ENCODE assay signal across 25 mouse cellular contexts in the genomic region with DNA sequence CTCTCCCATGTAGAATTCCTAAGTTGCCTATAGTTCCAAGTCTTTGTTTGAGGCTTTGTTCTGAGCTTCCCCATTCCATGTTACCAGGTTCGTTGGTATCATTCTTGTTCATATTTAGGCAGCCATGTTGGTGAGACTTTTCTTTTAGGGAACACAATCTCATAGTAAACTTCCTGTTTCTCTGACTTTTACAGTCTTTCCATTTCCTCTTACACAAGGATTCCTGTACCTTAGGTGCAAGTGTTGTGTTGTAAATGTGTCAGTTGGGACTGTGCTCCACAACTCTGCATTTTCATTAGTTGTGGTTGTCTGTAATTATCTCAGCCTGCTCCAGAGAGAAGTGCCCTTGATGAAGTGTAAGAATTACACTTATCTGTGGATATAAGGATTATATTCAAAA. TPM values are rescaled to one million over a fixed set of nuclear protein-coding genes. Genes with fewer than 3 reads are reported as not detected.
DNase-seq lines count a peak whose midpoint lies in the region; ATAC-seq and TF ChIP-seq lines count a peak whose summit lies in the region.
"Had no signal": no experiment of that assay in that cellular context is flagged by ENCODE, and none has a peak within 500 bp of the region (broad histone marks: within the 10 kb centered on the region; RNA-seq: fewer than 3 reads in every experiment).

No protein-coding gene starts in this region.

- no peak for TF ChIP-seq CTCF in MEL (IDR thresholded peaks at IDR 0.05 in 2 of 3, conservative IDR thresholded peaks at IDR 0.05 in 1 of 3; ENCODE audit: control insufficient read depth in 1 of 3, insufficient read depth in 1 of 3, low read depth in 2 of 3, low read length in 3 of 3, poor library complexity in 1 of 3, severe bottlenecking in 1 of 3)
- TF ChIP-seq CTCF in left cerebral cortex, adult 2 months (IDR thresholded peaks at IDR 0.05) = no peak

- peak; percentile 24 for DNase-seq in MEL (ENCODE audit: low read depth, low spot score)
- DNase-seq in heart, embryonic 10.5 days (ENCODE audit: low spot score) = no peak
- no peak for DNase-seq in adrenal gland, adult 2 months
- no peak for DNase-seq in left cerebral cortex, adult 2 months (ENCODE audit: extremely low spot score in 1 of 2, low spot score in 2 of 2)
- DNase-seq: adrenal gland, adult 8-10 months; adrenal gland, postnatal 14 days; adrenal gland, postnatal 36 days; B cell, adult 2 months; cerebellum, adult 11-12 months; cerebellum, adult 2 months; cerebellum, adult 9-10 months; cerebellum, postnatal 10 days; cerebellum, postnatal 25 days; embryo, embryonic 11 days; forebrain, postnatal 0 days had no signal

- H3K27me3 ChIP-seq in MEL (ENCODE audit: control insufficient read depth in 1 of 2, insufficient read depth in 2 of 2, low read length in 2 of 2) = no peaks in the 10 kb centered on the region; a peak in 1 of 4 replicates
- H3K27me3 ChIP-seq in heart, embryonic 10.5 days (ENCODE audit: insufficient read depth, poor library complexity, severe bottlenecking) = no peaks in the 10 kb centered on the region
- H3K27me3 ChIP-seq in heart, embryonic 12.5 days (replicated peaks) = no peaks in the 10 kb centered on the region
- H3K27me3 ChIP-seq: CH12.LX; embryonic facial prominence, embryonic 13.5 days; embryonic facial prominence, embryonic 15.5 days; forebrain, embryonic 13.5 days; forebrain, embryonic 15.5 days had no signal

- no peaks in the 10 kb centered on the region for H3K79me2 ChIP-seq in MEL (ENCODE audit: control insufficient read depth, insufficient read depth, low read length, poor library complexity)

- TF ChIP-seq POLR2A in MEL (IDR thresholded peaks at IDR 0.05; ENCODE audit: control insufficient read depth in 1 of 2, insufficient read depth in 1 of 2, low read depth in 1 of 2, low read length in 2 of 2, poor library complexity in 1 of 2) = no peak

- no peak overlapping the region for H3K4me3 ChIP-seq in MEL (ENCODE audit: control insufficient read depth in 1 of 2, insufficient read depth in 1 of 2, low read depth in 2 of 2, low read length in 2 of 2)
- no peak overlapping the region for H3K4me3 ChIP-seq in heart, embryonic 10.5 days
- no peak overlapping the region for H3K4me3 ChIP-seq in left cerebral cortex, adult 2 months
- no peak overlapping the region for H3K4me3 ChIP-seq in heart, embryonic 12.5 days
- H3K4me3 ChIP-seq: embryonic facial prominence, embryonic 13.5 days; embryonic facial prominence, embryonic 15.5 days; forebrain, embryonic 13.5 days; forebrain, embryonic 15.5 days had no signal

- WGBS in heart, embryonic 10.5 days = 61% methylated on average over 1 of the region's 1 CpGs
- 65% methylated on average over 1 of the region's 1 CpGs for WGBS in heart, embryonic 12.5 days

- no peak overlapping the region for H3K9ac ChIP-seq in MEL (ENCODE audit: control insufficient read depth, low read depth, low read length, poor library complexity, severe bottlenecking)
- H3K9ac ChIP-seq in heart, embryonic 12.5 days = no peak overlapping the region
- H3K9ac ChIP-seq: embryonic facial prominence, embryonic 13.5 days; embryonic facial prominence, embryonic 15.5 days; forebrain, embryonic 13.5 days; forebrain, embryonic 15.5 days; forebrain, postnatal 0 days had no signal

- no peaks in the 10 kb centered on the region for H3K9me3 ChIP-seq in MEL (replicated peaks; ENCODE audit: insufficient read depth, low read length)
- no peaks in the 10 kb centered on the region for H3K9me3 ChIP-seq in heart, embryonic 10.5 days
- H3K9me3 ChIP-seq in heart, embryonic 12.5 days (replicated peaks) = no peaks in the 10 kb centered on the region
- H3K9me3 ChIP-seq: embryonic facial prominence, embryonic 13.5 days; embryonic facial prominence, embryonic 15.5 days; forebrain, embryonic 13.5 days; forebrain, embryonic 15.5 days; G1E had no signal

- H3K4me1 ChIP-seq in MEL (ENCODE audit: control insufficient read depth in 1 of 2, insufficient read depth in 2 of 2, low read length in 2 of 2) = no peaks in the 10 kb centered on the region
- no peaks in the 10 kb centered on the region for H3K4me1 ChIP-seq in heart, embryonic 10.5 days
- no peaks in the 10 kb centered on the region for H3K4me1 ChIP-seq in heart, embryonic 12.5 days (replicated peaks)
- H3K4me1 ChIP-seq: embryonic facial prominence, embryonic 13.5 days; embryonic facial prominence, embryonic 15.5 days; forebrain, embryonic 13.5 days; forebrain, embryonic 15.5 days had no signal

- no peak for TF ChIP-seq EP300 in MEL (IDR thresholded peaks at IDR 0.05; ENCODE audit: low read depth in 1 of 2, low read length in 2 of 2)

- no peak for TF ChIP-seq RAD21 in MEL (IDR thresholded peaks at IDR 0.05; ENCODE audit: low read depth, low read length)

- ATAC-seq in granulocyte monocyte progenitor cell, adult 5-6 weeks (replicated peaks; ENCODE audit: poor library complexity, severe bottlenecking) = peak; percentile 95
- ATAC-seq in megakaryocyte, adult 5-6 weeks (ENCODE audit: poor library complexity, severe bottlenecking) = peak; percentile 91
- ATAC-seq in heart, embryonic 12.5 days (ENCODE audit: insufficient number of reproducible peaks, low FRiP score) = no peak
- ATAC-seq: CD4-positive, CD25-positive, alpha-beta regulatory T cell, adult 4 months; forebrain, embryonic 13.5 days; forebrain, embryonic 15.5 days; forebrain, postnatal 0 days had no signal

- H3K36me3 ChIP-seq in MEL (ENCODE audit: control insufficient read depth in 1 of 2, insufficient read depth in 2 of 2, low read length in 2 of 2) = no peaks in the 10 kb centered on the region
- H3K36me3 ChIP-seq in heart, embryonic 10.5 days = no peaks in the 10 kb centered on the region
- H3K36me3 ChIP-seq in heart, embryonic 12.5 days = no peaks in the 10 kb centered on the region
- H3K36me3 ChIP-seq: embryonic facial prominence, embryonic 13.5 days; embryonic facial prominence, embryonic 15.5 days; forebrain, embryonic 15.5 days; G1E had no signal

- H3K4me2 ChIP-seq in heart, embryonic 12.5 days = no peak overlapping the region
- H3K4me2 ChIP-seq: embryonic facial prominence, embryonic 13.5 days; embryonic facial prominence, embryonic 15.5 days; forebrain, embryonic 13.5 days; forebrain, embryonic 15.5 days had no signal

- intact Hi-C loops in left cerebral cortex, adult 2 months (cut with DNase I) = no loop called here

- H3K27ac ChIP-seq in MEL (ENCODE audit: control insufficient read depth, low read depth, low read length) = no peak overlapping the region
- no peak overlapping the region for H3K27ac ChIP-seq in heart, embryonic 10.5 days
- no peak overlapping the region for H3K27ac ChIP-seq in left cerebral cortex, adult 2 months
- H3K27ac ChIP-seq in heart, embryonic 12.5 days (ENCODE audit: poor library complexity, severe bottlenecking) = no peak overlapping the region
- H3K27ac ChIP-seq: embryonic facial prominence, embryonic 13.5 days; embryonic facial prominence, embryonic 15.5 days; forebrain, embryonic 13.5 days; forebrain, embryonic 15.5 days had no signal

TF ChIP-seq in MEL, 35 proteins besides CTCF, POLR2A, EP300 and RAD21:
- TF ChIP-seq POLR2AphosphoS5 (IDR thresholded peaks at IDR 0.05; ENCODE audit: borderline replicate concordance, low read depth, low read length) (no peak), KAT2A (conservative IDR thresholded peaks at IDR 0.05; ENCODE audit: low read depth, low read length) (no peak), USF1 (IDR thresholded peaks at IDR 0.05; ENCODE audit: low read depth, low read length) (no peak), TCF12 (IDR thresholded peaks at IDR 0.05; ENCODE audit: low read depth, low read length) (no peak), RCOR1 (IDR thresholded peaks at IDR 0.05; ENCODE audit: low read depth, low read length) (no peak), UBTF (IDR thresholded peaks at IDR 0.05; ENCODE audit: borderline replicate concordance, insufficient read depth, low read depth, low read length) (no peak), MYC (IDR thresholded peaks at IDR 0.05; ENCODE audit: low read depth, low read length) (no peak), ETS1 (IDR thresholded peaks at IDR 0.05; ENCODE audit: low read depth, low read length) (no peak), BHLHE40 (IDR thresholded peaks at IDR 0.05; ENCODE audit: borderline replicate concordance, low read depth, low read length) (no peak)

RNA-seq across cellular contexts. Expression of a gene that starts 32.3 kb away (rescaled TPM):
- total RNA-seq in MEL (2012; rRNA removed) = 0.23 and 0.46 TPM in 2 replicates
- under 1 TPM in 1 of 2 experiments, not detected in 1; 0.84 TPM for polyA plus RNA-seq in MEL (2012; ENCODE audit: insufficient read depth in 1 of 2, insufficient read length in 2 of 2, low read depth in 1 of 2, low replicate concordance in 2 of 2, missing spikeins in 1 of 2)
- total RNA-seq in granulocyte monocyte progenitor cell, adult 5-6 weeks (2014; fragmentation: Nextera tagmentation) = 2.7 and 3.7 TPM in 2 replicates
- total RNA-seq in granulocyte monocyte progenitor cell, adult 5-6 weeks (2017) = 1.3 and 2.9 TPM in 2 replicates
- total RNA-seq in megakaryocyte, adult 5-6 weeks (2015) = 0.21 and 0.71 TPM in 2 replicates
- 0.37 TPM in 1 of 2 replicates, not detected in the other for total RNA-seq in megakaryocyte, adult 5-6 weeks (2017)
- 1.5 and 3.2 TPM in 2 replicates for polyA plus RNA-seq in heart, embryonic 10.5 days (2016; fragmentation: Nextera tagmentation; extraction: Ambion mirVana)
- total RNA-seq in adrenal gland, adult 2 months (2021) = 10 to 100 TPM in 1 of 2 experiments, 1 to 10 TPM in 1; 5.2 to 17.6 TPM
- polyA plus RNA-seq in adrenal gland, adult 2 months (2012; rRNA removed) = 0.45 and 0.71 TPM in 2 replicates
- 10 to 100 TPM; 18.6 to 19.9 TPM for total RNA-seq in left cerebral cortex, adult 2 months (2021)
- polyA plus RNA-seq in heart, embryonic 12.5 days (2016; fragmentation: Nextera tagmentation; extraction: Ambion mirVana) = 2.4 and 3.2 TPM in 2 replicates
- polyA plus RNA-seq: CD4-positive, CD25-positive, alpha-beta regulatory T cell, adult 4 months; G1E had no signal
